Mouse (Mus musculus) lung, embryonic 15.5 days (tissue): ENCODE data around the gene Hap1. TPM values are rescaled to one million over a fixed set of nuclear protein-coding genes. Genes with fewer than 3 reads are reported as not detected.

ENCODE experiments used
- ATAC-seq: fragments of 200-750 bp; cut with Nextera tagmentation; 2 replicates; pipeline ENCODE4 v1.8.0; 2017; ENCODE audit warnings: moderate number of reproducible peaks, borderline replicate concordance; ENCODE audit not compliant: low FRiP score, low TSS enrichment; ENCODE audit errors: extremely low read depth
- H3K27ac ChIP-seq: fragments of 300-500 bp; sonication (generic); 2 replicates; pipeline ENCODE4 v1.5.1; 2015; ENCODE audit warnings: moderate library complexity, mild to moderate bottlenecking, inconsistent platforms
- H3K27me3 ChIP-seq: fragments of 300-500 bp; sonication (generic); 2 replicates; pipeline ENCODE4 v1.6.1; 2015; ENCODE audit warnings: inconsistent platforms
- H3K36me3 ChIP-seq: fragments of 300-500 bp; sonication (generic); 2 replicates; pipeline ENCODE4 v1.6.1; 2015; ENCODE audit warnings: inconsistent platforms
- H3K4me1 ChIP-seq: fragments of 300-500 bp; sonication (generic); 2 replicates; pipeline ENCODE4 v1.6.1; 2015; ENCODE audit warnings: inconsistent platforms
- H3K4me2 ChIP-seq: fragments of 300-500 bp; sonication (generic); 2 replicates; pipeline ENCODE4 v1.6.1; 2015; ENCODE audit warnings: inconsistent platforms, mild to moderate bottlenecking, moderate library complexity
- H3K4me3 ChIP-seq: fragments of 300-500 bp; sonication (generic); 2 replicates; pipeline ENCODE4 v1.5.1; 2015; ENCODE audit warnings: mild to moderate bottlenecking, inconsistent platforms
- H3K9ac ChIP-seq: fragments of 300-500 bp; sonication (generic); 2 replicates; pipeline ENCODE4 v1.6.1; 2015; ENCODE audit warnings: inconsistent platforms
- H3K9me3 ChIP-seq: fragments of 300-500 bp; sonication (generic); 2 replicates; pipeline ENCODE4 v1.6.1; 2016; ENCODE audit warnings: inconsistent platforms
- WGBS: fragments of 180-500 bp; shearing (Covaris S2); methylation state at CpG from one replicate; pipeline ENCODE4 v1.1.7; 2015; 5-methylcytosine and 5-hydroxymethylcytosine counted together
- polyA plus RNA-seq: library from polyadenylated mRNA; unstranded; fragments of >200 nt; fragmentation: Nextera tagmentation; extraction: Ambion mirVana; gene quantifications from 2 replicates; pipeline ENCODE4 v1.2.1, GENCODE M21; 2015

The Hap1 gene
- polyA plus RNA-seq, 1 experiment from 2014 or later: 20.7 TPM

DNA sequence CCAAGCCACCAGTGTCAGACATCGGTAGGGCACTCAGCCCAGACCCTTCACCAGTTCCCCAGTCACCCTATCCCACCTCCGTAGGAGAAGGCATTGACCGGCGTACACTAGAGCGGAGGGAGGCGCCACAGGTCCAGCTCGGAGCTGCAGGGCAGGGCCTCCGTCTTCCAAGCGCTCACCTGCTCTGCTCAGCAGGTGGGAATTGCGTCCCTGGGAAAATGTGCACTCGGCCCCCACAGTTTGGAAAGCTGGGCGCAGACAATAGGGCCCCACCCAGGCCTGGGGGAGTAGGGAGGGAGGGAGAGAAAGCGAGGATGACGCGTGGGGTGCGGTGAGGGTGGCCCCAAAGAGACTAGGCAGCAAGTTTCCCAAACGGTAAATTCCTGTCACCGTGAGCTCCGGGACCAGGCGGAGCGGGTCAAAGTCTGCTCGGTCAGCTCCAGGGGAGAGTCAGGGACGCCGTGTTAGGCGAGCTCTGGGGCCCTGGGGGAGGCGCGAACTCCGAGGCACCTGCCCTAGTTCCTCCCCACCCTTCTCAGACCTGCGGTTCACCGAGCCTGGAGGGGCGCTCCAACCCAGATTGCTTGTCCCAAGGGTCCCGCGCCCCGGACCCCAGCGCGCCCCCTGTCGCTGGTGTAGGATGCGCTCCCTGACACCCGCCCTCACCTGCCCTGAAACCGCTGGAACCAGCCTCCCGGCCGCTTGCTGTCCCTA lies 41.1 kb upstream of the Hap1 start:
- WGBS: 2% methylated on average over 42 of the region's 42 CpGs
- peak; percentile 24; the same call in 1 of the 2 replicates for ATAC-seq
- H3K9me3 ChIP-seq: no peaks in the 10 kb centered on the region
- H3K27ac ChIP-seq: peak overlapping the region; percentile 95
- H3K4me3 ChIP-seq: peak overlapping the region; percentile 87
- H3K36me3 ChIP-seq: no peaks in the 10 kb centered on the region
- peaks cover 71% of the 10 kb centered on the region for H3K4me1 ChIP-seq
- H3K9ac ChIP-seq: peak overlapping the region; percentile 83
- H3K27me3 ChIP-seq: no peaks in the 10 kb centered on the region
- H3K4me2 ChIP-seq: peak overlapping the region; percentile 68

DNA sequence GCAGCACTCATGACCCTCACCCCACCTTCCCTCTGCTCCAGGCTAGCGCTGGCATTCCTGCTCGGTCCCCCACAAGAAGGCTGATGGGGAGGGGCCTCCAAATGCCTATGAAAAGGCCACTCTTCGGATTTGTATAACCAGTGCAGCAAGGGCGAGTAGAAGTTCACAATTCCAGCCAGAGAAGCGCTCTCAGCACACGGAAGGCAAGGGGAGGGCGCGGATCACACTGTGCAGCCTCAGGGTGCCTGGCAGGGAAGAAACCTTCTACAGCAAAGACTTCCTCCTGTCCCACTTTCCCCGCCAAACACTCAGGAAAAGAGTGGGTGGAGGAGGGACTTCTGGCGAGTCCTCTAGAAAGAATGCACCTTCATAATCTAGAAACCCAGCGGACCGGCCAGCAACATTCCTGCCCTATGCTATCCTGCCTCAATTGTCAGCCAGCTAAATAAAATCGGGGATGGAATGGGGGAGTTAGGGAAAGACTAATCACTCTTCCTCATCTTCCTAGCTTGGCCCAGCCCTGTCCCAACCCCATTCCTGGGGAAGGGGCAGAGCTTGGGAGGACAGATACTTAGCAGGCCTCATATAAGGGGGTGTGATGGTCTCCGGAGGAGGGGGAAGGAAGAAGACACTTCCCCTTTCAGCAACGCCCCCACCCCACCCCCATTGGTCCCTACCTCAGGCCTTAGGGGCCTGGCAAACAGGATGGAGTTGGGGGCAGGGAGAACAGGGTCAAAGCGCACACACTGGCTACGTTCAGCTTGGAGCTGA lies 40.1 kb upstream of the Hap1 start:
- H3K9me3 ChIP-seq: no peaks in the 10 kb centered on the region
- no peaks in the 10 kb centered on the region for H3K27me3 ChIP-seq
- H3K4me2 ChIP-seq: peak overlapping the region; percentile 68
- H3K4me1 ChIP-seq: peaks cover 78% of the 10 kb centered on the region
- H3K4me3 ChIP-seq: peak overlapping the region; percentile 87
- H3K36me3 ChIP-seq: no peaks in the 10 kb centered on the region
- peak overlapping the region; percentile 95 for H3K27ac ChIP-seq
- ATAC-seq: no peak
- H3K9ac ChIP-seq: peak overlapping the region; percentile 28
- 25% methylated on average over 17 of the region's 17 CpGs for WGBS

GRCm38 (mm10) chr11:100395200-100395599 lies 39.3 kb upstream of the Hap1 start:
- ATAC-seq: no peak

DNA sequence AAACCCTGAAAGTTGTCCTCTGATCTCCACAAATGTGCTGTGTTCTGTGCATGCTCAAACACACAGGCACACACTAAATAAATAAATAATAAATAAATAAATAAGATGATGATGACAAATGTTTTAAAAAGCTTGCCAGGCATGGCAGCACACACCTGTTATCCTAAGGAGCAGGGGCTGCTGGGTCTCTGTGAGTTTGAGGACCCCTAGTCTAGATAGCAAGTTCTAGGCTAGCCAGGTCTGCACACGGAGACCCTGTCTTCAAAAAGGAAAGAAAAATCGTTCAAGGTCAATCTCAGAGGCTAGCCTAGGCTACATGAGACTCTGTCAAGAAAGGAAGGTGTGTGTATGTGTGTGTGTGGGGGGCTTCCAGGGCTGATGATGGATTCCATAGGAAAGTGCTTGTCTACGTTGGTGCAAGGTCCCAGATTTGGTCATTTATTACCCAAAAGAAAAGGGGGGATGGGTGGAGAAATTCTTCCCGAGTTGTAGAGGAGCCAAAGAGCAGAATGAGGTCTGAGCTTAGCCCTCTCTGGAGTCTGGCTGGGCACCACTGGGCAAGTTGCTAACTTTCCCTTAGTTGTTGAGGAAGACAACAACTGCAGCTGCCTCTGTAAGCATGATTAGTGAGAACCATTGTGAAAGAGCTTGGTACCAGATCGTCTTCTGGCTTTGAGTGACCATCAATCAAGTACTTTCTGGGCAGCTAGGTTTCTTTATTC lies 38.6 kb upstream of the Hap1 start:
- Histone ChIP-seq H3K9ac (peak overlapping the region; percentile 22; the same call in 1 of the 2 replicates), H3K36me3 (no peaks in the 10 kb centered on the region), H3K27me3 (no peaks in the 10 kb centered on the region), H3K4me1 (peaks cover 87% of the 10 kb centered on the region), H3K9me3 (no peaks in the 10 kb centered on the region), H3K27ac (peak overlapping the region; percentile 95), H3K4me2 (peak overlapping the region; percentile 68), H3K4me3 (peak overlapping the region; percentile 87)
- no peak for ATAC-seq
- 42% methylated on average over 5 of the region's 5 CpGs for WGBS

More at GRCm38 (mm10) chr11:100395200-100395599, 39.3 kb upstream of the Hap1 start:
- H3K4me3 ChIP-seq: peak overlapping the region; percentile 87
- H3K27ac ChIP-seq: peak overlapping the region; percentile 95
- H3K4me2 ChIP-seq: peak overlapping the region; percentile 68
- no peaks in the 10 kb centered on the region for H3K9me3 ChIP-seq
- no peaks in the 10 kb centered on the region for H3K36me3 ChIP-seq
- H3K4me1 ChIP-seq: peaks cover 85% of the 10 kb centered on the region
- peak overlapping the region; percentile 22; the same call in 1 of the 2 replicates for H3K9ac ChIP-seq
- no peaks in the 10 kb centered on the region for H3K27me3 ChIP-seq
- 19% methylated on average over 11 of the region's 11 CpGs for WGBS

DNA sequence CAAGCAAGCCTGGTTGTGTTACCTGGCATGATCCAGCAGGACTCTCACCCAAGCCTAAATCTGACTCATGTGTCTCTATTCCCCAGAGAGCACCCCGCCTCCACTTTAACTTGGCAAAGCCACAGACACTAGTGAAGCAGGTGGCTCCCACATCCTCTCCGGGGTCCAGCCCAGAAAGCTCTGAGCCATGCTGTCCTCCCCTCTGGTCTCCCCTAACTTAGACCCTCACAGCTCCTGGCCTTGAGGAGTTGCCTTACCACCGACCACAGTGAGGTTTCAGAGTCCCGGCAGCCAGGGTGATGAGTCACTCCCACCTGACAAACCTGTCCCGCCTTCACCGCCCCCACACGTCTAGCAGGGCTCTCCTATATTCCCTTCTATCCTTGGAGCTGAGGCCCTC lies 37.8 kb upstream of the Hap1 start:
- ATAC-seq: no peak
- H3K9me3 ChIP-seq: no peaks in the 10 kb centered on the region
- 47% methylated on average over 7 of the region's 7 CpGs for WGBS
- H3K9ac ChIP-seq: no peak overlapping the region
- peaks cover 91% of the 10 kb centered on the region for H3K4me1 ChIP-seq
- no peaks in the 10 kb centered on the region for H3K27me3 ChIP-seq
- H3K27ac ChIP-seq: no peak overlapping the region
- no peak overlapping the region for H3K4me2 ChIP-seq
- H3K4me3 ChIP-seq: no peak overlapping the region
- no peaks in the 10 kb centered on the region for H3K36me3 ChIP-seq

- no peak overlapping the region; the same call in 1 of the 2 replicates for H3K27ac ChIP-seq
- no peak overlapping the region for H3K9ac ChIP-seq
- H3K4me1 ChIP-seq: peaks cover 92% of the 10 kb centered on the region
- H3K9me3 ChIP-seq: no peaks in the 10 kb centered on the region
- H3K4me2 ChIP-seq: no peak overlapping the region
- H3K4me3 ChIP-seq: no peak overlapping the region
- no peaks in the 10 kb centered on the region for H3K36me3 ChIP-seq
- no peak for ATAC-seq
- H3K27me3 ChIP-seq: no peaks in the 10 kb centered on the region
- WGBS: 73% methylated on average over 5 of the region's 5 CpGs
These were observed 37.0 kb upstream of the Hap1 start for GRCm38 (mm10) chr11:100392958-100393357.

GRCm38 (mm10) chr11:100391884-100392345 lies 36.0 kb upstream of the Hap1 start:
- Histone ChIP-seq H3K9me3 (no peaks in the 10 kb centered on the region), H3K36me3 (no peaks in the 10 kb centered on the region), H3K4me3 (no peak overlapping the region), H3K4me1 (peaks cover 99% of the 10 kb centered on the region), H3K27ac (peak overlapping the region; percentile 88; the same call in 1 of the 2 replicates), H3K27me3 (no peaks in the 10 kb centered on the region), H3K9ac (no peak overlapping the region), H3K4me2 (no peak overlapping the region)
- no peak for ATAC-seq
- WGBS: 84% methylated on average over 7 of the region's 7 CpGs

- Histone ChIP-seq H3K27me3 (no peaks in the 10 kb centered on the region), H3K4me3 (no peak overlapping the region), H3K36me3 (no peaks in the 10 kb centered on the region), H3K4me2 (peak overlapping the region; percentile 19), H3K9me3 (no peaks in the 10 kb centered on the region), H3K9ac (no peak overlapping the region), H3K27ac (peak overlapping the region; percentile 88), H3K4me1 (peaks cover 98% of the 10 kb centered on the region)
- 31% methylated on average over 9 of the region's 9 CpGs for WGBS
- ATAC-seq: peak; percentile 55
These were observed 35.4 kb upstream of the Hap1 start for GRCm38 (mm10) chr11:100391081-100391883.

DNA sequence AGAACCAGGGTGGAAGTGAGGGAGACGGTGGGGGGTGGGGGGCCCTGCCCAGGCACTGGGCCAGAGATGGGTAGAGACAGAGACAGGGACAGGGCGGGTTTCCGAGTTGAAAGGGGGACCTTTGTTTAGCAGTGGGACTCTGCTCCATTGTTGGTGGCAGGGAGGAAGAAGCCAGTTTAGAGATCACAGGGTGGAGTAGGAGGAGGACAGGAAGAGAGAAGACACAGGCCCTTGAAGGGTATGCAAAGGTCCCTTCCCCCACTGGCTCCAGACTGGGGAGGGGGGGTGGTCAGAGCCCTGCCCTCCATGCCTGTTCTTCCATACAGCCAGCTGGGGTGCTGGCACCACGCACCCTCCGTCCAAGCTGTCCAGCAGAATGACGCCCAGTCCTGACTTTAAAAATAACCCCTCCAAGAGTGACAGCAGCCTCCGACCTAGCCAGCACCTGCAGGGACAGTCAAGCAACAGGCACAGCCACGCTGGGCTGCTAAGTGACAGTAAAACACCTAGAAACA lies 34.1 kb upstream of the Hap1 start:
- Histone ChIP-seq H3K4me2 (peak overlapping the region; percentile 27; the same call in 1 of the 2 replicates), H3K27ac (peak overlapping the region; percentile 88), H3K36me3 (peaks cover 12% of the 10 kb centered on the region), H3K4me3 (no peak overlapping the region), H3K9ac (no peak overlapping the region), H3K4me1 (peaks cover 91% of the 10 kb centered on the region), H3K9me3 (no peaks in the 10 kb centered on the region), H3K27me3 (no peaks in the 10 kb centered on the region)
- 38% methylated on average over 8 of the region's 8 CpGs for WGBS
- ATAC-seq: peak; percentile 23; the same call in 1 of the 2 replicates

DNA sequence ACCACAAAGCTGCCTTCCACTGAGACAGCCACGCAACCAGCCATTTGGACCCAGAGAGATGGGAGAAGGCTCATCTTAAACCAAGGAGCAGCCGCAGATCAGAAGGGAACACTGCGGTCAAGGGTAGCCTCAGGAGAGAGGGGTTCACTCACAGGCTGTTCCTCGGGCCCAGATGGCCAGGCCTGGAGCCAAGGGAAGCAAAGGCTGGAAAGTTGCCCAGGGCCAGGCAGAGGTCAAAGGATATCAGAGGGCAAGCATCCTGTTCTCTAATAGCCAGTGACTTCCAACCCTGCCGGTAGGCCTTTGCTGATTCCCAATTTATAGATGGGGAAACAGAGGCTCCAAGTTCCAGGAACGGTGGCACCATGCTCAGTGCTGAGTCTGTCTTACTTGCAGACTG lies 32.7 kb upstream of the Hap1 start:
- Histone ChIP-seq H3K9me3 (no peaks in the 10 kb centered on the region), H3K9ac (no peak overlapping the region), H3K36me3 (peaks cover 20% of the 10 kb centered on the region), H3K27ac (peak overlapping the region; percentile 88), H3K4me3 (no peak overlapping the region), H3K4me1 (peaks cover 77% of the 10 kb centered on the region), H3K27me3 (no peaks in the 10 kb centered on the region), H3K4me2 (peak overlapping the region; percentile 35)
- ATAC-seq: no peak
- 54% methylated on average over 6 of the region's 6 CpGs for WGBS
